Mouse (Mus musculus): ENCODE measurements around the gene Tada2a.

Tada2a gene

GRCm38 (mm10) chr11:84116221-84116620 lies 13.2 kb downstream of the Tada2a start:
- in situ Hi-C loops (cut with MboI, MseI) = no loop called here

- in situ Hi-C loops (cut with MboI, MseI) = no loop called here
Measured at GRCm38 (mm10) chr11:84115646-84116045, 13.8 kb downstream of the Tada2a start.

GRCm38 (mm10) chr11:84113623-84114022 lies 15.8 kb downstream of the Tada2a start:
- in situ Hi-C loops (cut with MboI, MseI) = no loop called here

GRCm38 (mm10) chr11:84107137-84107536 lies 22.3 kb downstream of the Tada2a start:
- in situ Hi-C loops (cut with MboI, MseI) = no loop called here

- in situ Hi-C loops (cut with MboI, MseI) = no loop called here
Measured at GRCm38 (mm10) chr11:84104036-84104435, 25.4 kb downstream of the Tada2a start.

GRCm38 (mm10) chr11:84101182-84101581 lies 28.2 kb downstream of the Tada2a start:
- in situ Hi-C loops (cut with MboI, MseI) = no loop called here

- in situ Hi-C loops (cut with MboI, MseI) = no loop called here
Measured at GRCm38 (mm10) chr11:84097251-84097998, 32.0 kb downstream of the Tada2a start.

GRCm38 (mm10) chr11:84095084-84095483 lies 34.3 kb downstream of the Tada2a start:
- in situ Hi-C loops (cut with MboI, MseI) = no loop called here

- in situ Hi-C loops (cut with MboI, MseI) = no loop called here
Measured at GRCm38 (mm10) chr11:84090572-84090971, 38.8 kb downstream of the Tada2a start.

GRCm38 (mm10) chr11:84081901-84082300 lies 47.5 kb downstream of the Tada2a start:
- in situ Hi-C loops (cut with MboI, MseI) = no loop called here

GRCm38 (mm10) chr11:84080327-84080726 lies 49.1 kb downstream of the Tada2a start:
- in situ Hi-C loops (cut with MboI, MseI) = no loop called here

GRCm38 (mm10) chr11:84079887-84080286 lies 49.5 kb downstream of the Tada2a start:
- in situ Hi-C loops (cut with MboI, MseI) = no loop called here

GRCm38 (mm10) chr11:84079361-84079760 lies 50.0 kb downstream of the Tada2a start:
- in situ Hi-C loops (cut with MboI, MseI) = no loop called here

GRCm38 (mm10) chr11:84078601-84079000 lies 50.8 kb downstream of the Tada2a start:
- in situ Hi-C loops (cut with MboI, MseI) = no loop called here

- in situ Hi-C loops (cut with MboI, MseI) = no loop called here
Measured at GRCm38 (mm10) chr11:84077008-84077407, 52.4 kb downstream of the Tada2a start.

GRCm38 (mm10) chr11:84073816-84074764 lies 55.3 kb downstream of the Tada2a start:
- in situ Hi-C loops (cut with MboI, MseI) = loop anchor here in 1 of 2 experiments (5.0 kb wide), 1 partner anchor 53 kb away; the partner anchor contains the start of genes Acaca and Tada2a

GRCm38 (mm10) chr11:84072904-84073651 lies 56.3 kb downstream of the Tada2a start:
- in situ Hi-C loops (cut with MboI, MseI) = loop anchor here in 1 of 2 experiments (5.0 kb wide), 1 partner anchor 54 kb away; the partner anchor contains the start of genes Acaca and Tada2a

- in situ Hi-C loops (cut with MboI, MseI) = no loop called here
Measured at GRCm38 (mm10) chr11:84069034-84069370, 60.4 kb downstream of the Tada2a start, which contains the start of gene Dusp14. Gene Dusp14, minus strand, starts transcription at chr11:84069261.

GRCm38 (mm10) chr11:84068191-84069033 lies 61.0 kb downstream of the Tada2a start:
- in situ Hi-C loops (cut with MboI, MseI) = no loop called here

GRCm38 (mm10) chr11:84067720-84068190 lies 61.6 kb downstream of the Tada2a start:
- in situ Hi-C loops (cut with MboI, MseI) = no loop called here

All from T-helper 17 cell (primary cell).